In genomic region chr15:84466458-84467267, GRCm38 (mm10) we compare ENCODE assay signal across 8 mouse cellular contexts. TPM values are rescaled to one million over a fixed set of nuclear protein-coding genes. Genes with fewer than 3 reads are reported as not detected.
DNase-seq lines count a peak whose midpoint lies in the region; ATAC-seq and TF ChIP-seq lines count a peak whose summit lies in the region.

No protein-coding gene starts in this region.

- ATAC-seq in forebrain, embryonic 15.5 days (replicated peaks): peak; percentile 23; the same call in 1 of the 2 replicates
- ATAC-seq in neutrophil, adult 5-6 weeks (ENCODE audit: extremely low read depth, insufficient number of reproducible peaks, low FRiP score, poor library complexity, severe bottlenecking): peak; percentile 50
- ATAC-seq in cerebellum, adult (ENCODE audit: insufficient number of reproducible peaks, low FRiP score, low TSS enrichment): no peak

- no peak for DNase-seq in layer of hippocampus, adult 2 months (ENCODE audit: low spot score in 2 of 2)
- no peak for DNase-seq in layer of hippocampus, adult 8-10 months (ENCODE audit: low spot score in 2 of 2)
- DNase-seq in lung, adult 18-20 months: peak; percentile 31 to 42
- no peak for DNase-seq in frontal cortex, postnatal 14 days (ENCODE audit: low spot score in 2 of 2)
- no peak for DNase-seq in thymus, postnatal 4 days

- no peaks in the 10 kb centered on the region; the same call in 1 of the 2 replicates for H3K27me3 ChIP-seq in forebrain, embryonic 15.5 days

- no peak for TF ChIP-seq CTCF in layer of hippocampus, adult 2 months (conservative IDR thresholded peaks at IDR 0.05)

- H3K4me1 ChIP-seq in forebrain, embryonic 15.5 days: peaks cover 11% of the 10 kb centered on the region

- H3K4me3 ChIP-seq in layer of hippocampus, adult 2 months: no peak overlapping the region
- no peak overlapping the region for H3K4me3 ChIP-seq in forebrain, embryonic 15.5 days

- H3K9me3 ChIP-seq in forebrain, embryonic 15.5 days: no peaks in the 10 kb centered on the region

- H3K9ac ChIP-seq in forebrain, embryonic 15.5 days (replicated peaks): no peak overlapping the region

- no peak overlapping the region for H3K4me2 ChIP-seq in forebrain, embryonic 15.5 days (replicated peaks)

- H3K36me3 ChIP-seq in forebrain, embryonic 15.5 days: no peaks in the 10 kb centered on the region

- H3K27ac ChIP-seq in layer of hippocampus, adult 2 months: peak overlapping the region; percentile 2; the same call in 1 of the 2 replicates
- peak overlapping the region; percentile 60 for H3K27ac ChIP-seq in forebrain, embryonic 15.5 days (replicated peaks)

- 36% methylated on average over 13 of the region's 13 CpGs for WGBS in forebrain, embryonic 15.5 days

RNA-seq across cellular contexts. Expression of gene Shisal1, which starts 19.8 kb away (rescaled TPM):
- 10 to 100 TPM; 61.4 to 63.9 TPM for total RNA-seq in layer of hippocampus, adult 2 months (2021)
- 10 to 100 TPM; 44.3 to 55.3 (median 48.2) TPM for total RNA-seq in layer of hippocampus, adult 8-10 months (2022)
- 11.3 and 12.5 TPM in 2 replicates for polyA plus RNA-seq in forebrain, embryonic 15.5 days (2015; fragmentation: Nextera tagmentation; extraction: Ambion mirVana)
- not detected in 2 replicates for total RNA-seq in neutrophil, adult 5-6 weeks (2017)

Comparison
In these comparisons a context has a peak if more than half of its experiments do, and no peak if none do; other contexts are left out.
1. DNase-seq: peak in lung, adult 18-20 months (2 of 2); none in layer of hippocampus, adult 2 months (0 of 2), layer of hippocampus, adult 8-10 months (0 of 2), frontal cortex, postnatal 14 days (0 of 2) and thymus, postnatal 4 days (single experiment).
2. RNA of gene Shisal1, which starts 19.8 kb away (total RNA-seq): 61.4 to 63.9 TPM in layer of hippocampus, adult 2 months and 44.3 to 55.3 TPM in layer of hippocampus, adult 8-10 months; not detected in neutrophil, adult 5-6 weeks; every median in the first group is over 10 times any median in the second.